Mouse (Mus musculus) urinary bladder, postnatal 14 days (tissue): ENCODE results near the gene Gpr4.
A peak's percentile ranks its signal among the peaks of the same experiment; 100 is the strongest.

Source experiments
- DNase-seq: peaks from one replicate; pipeline ENCODE4 v3.0.0; 2021; ENCODE audit warnings: low spot score

Gpr4 gene

DNA sequence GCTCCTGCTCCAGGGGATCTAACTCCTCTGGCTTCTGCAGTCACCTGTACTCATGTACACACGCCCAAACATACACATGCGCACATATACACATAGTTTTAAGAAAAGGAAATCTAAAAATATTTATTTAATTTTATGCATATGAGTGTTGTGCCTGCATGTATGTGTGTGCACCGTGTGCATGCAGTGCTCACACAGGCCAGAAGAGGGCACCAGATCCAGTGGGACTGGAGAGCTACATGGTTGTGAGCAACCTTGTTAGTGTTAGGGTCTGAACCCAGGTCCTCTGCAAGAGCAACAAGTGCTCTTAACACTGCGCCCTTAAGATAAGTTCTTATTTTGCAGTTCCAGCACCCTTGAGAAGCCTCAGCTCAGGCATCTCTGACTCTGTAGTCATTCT is 17.7 kb upstream of the Gpr4 start:
- no peak for DNase-seq

DNA sequence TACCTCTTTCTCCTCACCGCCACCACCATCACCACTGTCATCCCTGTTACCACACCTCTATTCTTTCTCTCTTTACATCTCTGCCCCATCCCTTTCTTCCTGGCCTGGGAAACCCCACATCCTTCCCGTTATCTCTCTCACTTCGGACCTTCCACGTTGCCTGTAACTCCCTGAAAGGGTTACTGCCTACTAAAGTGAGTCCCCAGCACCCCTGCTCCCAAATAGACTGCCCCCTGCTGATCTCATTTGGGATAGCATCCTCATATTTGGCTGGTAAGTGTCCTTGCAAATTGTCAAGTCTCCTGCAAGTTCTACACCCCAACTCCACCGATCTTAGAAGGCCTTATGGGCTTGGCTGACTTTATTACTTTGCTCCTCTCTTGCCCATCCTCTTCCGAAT is 15.7 kb upstream of the Gpr4 start:
- peak; percentile 51 for DNase-seq

DNA sequence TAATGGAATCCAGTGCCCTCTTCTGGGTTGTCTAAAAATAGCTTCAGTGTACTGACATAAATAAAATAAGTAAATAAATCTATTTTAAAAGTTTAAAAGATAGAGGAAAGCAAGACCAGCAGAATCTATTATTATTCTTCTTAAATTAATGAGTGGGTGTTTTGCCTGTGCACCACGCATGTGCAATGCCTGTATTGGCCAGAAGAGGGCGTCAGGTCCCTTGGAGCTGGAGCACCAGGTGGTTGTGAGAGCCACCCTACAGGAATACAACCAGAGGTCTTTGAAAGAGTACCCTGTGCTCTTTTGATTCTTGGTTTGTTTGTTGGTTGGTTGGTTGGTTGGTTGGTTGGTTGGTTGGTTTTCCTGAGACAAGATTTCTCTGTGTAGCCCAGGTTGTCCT is 14.4 kb upstream of the Gpr4 start:
- DNase-seq: no peak

DNA sequence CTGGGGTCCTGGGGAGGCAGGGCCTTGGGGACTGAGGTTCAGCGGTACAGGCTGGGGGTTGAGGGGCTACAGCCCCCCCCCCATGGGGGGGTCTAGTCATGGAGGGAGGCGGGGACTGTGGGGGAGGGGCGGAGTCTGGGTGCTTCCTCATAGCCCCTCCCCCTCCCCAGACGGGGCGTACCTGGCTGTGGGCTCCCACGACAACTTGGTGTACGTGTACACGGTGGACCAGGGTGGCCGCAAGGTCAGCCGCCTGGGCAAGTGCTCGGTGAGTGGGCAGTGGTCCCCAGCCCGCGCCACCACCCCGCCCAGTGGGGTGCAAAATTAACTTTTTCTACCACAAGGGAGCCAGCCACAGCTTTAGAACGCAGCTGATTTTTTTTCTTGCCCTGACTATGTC is 10.7 kb upstream of the Gpr4 start:
- DNase-seq: no peak

DNA sequence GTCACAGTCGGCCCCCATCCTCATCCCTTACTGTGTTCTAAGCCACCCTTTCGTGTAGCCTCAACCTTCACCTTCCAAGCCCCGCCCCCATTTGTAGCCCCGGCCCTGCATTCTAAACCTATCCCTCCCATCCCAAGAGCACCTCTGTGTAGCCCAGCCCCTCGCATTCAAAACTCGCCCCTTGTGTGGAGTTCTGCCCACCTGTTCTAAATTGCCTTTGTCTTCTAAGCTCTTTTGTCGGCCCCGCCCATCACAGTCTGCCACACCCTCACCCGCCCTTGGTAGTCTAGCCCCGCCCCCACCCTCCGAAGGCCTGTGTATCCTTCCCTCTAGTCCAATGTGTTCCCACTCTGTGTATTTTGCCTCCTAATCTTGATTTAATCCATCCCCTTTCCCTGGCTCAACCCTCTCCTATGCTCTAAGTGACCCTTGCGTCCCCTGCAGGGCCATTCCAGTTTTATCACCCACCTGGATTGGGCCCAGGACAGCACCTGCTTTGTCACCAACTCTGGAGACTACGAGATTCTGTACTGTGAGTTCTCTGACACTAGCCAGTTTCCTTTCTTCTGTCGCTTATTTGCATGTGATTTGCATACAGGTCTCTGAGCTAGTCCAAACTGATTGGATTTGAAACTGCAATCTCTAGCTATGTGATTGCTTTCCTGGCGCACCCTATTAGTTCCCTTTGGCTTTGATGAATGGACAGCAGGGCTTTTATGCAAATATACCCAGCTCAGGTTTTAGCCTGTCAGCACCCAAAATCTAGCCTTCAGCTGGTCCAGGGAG is 10.1 kb upstream of the Gpr4 start:
- no peak for DNase-seq

DNA sequence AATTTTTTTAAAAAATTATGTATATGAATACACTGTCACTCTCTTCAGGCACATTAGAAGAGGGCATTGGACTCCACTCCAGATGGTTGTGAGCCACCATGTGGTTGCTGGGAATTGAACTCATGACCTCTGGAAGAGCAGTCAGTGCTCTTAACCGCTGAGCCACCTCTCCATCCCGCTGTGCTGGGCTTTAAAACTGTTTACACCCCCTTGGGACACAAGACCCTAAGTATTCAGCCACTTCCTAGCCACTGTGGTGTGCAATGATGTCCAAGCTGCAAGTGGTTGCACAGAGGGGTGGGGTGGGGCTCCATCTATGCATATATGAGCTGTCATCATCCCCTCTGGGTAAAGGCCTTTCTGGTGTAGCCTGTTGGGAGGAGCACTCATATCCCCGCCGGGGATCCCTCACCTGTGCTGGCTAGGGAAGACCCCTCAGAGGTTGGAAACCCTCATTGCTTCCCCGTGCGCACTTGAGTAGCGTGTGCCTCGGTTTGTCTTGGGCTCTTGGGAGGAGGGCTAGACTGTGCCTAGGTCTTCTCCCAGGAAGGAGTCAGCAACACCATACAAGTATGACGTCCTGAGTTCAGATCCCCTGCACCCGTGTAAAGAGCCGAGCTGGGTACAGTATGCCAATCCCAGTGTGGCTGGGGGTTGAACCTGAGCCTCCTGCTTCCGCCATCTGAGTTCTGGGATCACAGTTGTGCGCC is 4.0 kb upstream of the Gpr4 start:
- no peak for DNase-seq

DNA sequence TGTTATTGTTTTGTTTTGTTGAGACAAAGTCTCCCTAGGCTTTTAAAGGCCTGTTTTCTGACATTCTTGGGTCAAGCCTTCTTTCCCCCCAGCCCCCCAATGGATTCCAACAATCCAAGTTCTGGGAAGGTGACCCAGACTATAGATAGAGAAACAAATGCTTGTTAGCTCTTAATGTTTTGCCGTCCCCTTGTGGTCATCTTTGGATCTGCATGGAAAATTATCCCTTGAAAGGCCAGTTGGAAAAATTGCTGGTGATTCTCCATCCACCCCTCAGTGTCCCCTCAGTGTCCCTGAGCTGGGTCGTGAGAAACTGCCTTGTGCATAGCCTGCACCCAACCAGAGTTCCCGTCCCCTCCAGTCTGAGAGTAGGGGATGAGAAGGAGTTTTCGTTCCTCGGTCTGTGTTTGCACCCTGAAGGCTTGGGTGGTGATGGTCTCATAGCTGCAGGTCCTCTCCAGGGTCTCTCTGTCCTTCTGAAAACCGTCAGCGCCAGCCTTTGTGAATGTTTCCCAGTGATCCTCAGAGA is 3.3 kb upstream of the Gpr4 start:
- DNase-seq: peak; percentile 64

DNA sequence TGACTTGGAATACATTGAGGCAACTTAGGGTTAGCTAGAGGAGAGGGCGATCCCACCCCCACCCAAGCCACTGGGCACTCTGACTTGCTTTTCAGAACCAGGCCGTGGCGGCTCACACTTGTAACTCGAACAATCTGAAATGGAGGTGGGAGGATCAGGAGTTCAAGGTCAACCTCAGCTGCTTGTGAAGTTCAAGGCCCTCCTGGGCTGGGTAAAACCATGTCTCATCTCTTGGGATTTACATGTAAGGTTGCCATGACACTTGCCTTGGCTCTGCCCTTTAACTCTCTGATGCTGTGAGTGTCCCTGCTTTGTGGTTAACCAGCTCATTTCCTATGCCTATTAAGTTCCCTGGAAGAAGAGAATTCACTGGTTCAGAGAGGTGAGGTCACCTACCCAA is 2.8 kb upstream of the Gpr4 start:
- no peak for DNase-seq

DNA sequence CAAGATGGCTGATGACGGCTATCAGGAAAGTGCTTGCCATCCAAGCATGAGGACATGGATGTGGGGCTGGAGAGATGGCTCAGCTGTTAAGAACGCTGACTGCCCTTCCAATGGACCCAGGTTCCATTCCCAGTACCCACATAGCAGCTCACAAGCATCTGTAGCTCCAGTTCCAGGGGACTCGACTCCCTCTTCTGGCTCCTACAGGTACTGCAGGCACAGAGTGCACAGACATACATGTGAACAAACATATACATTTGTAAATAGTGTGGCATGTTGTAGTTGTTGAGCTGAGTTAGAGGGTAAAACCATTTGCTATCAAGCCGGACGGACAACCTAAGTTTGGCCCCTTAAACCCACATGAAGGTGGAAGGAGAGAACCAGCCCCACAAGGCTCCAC is 2.3 kb upstream of the Gpr4 start:
- no peak for DNase-seq

DNA sequence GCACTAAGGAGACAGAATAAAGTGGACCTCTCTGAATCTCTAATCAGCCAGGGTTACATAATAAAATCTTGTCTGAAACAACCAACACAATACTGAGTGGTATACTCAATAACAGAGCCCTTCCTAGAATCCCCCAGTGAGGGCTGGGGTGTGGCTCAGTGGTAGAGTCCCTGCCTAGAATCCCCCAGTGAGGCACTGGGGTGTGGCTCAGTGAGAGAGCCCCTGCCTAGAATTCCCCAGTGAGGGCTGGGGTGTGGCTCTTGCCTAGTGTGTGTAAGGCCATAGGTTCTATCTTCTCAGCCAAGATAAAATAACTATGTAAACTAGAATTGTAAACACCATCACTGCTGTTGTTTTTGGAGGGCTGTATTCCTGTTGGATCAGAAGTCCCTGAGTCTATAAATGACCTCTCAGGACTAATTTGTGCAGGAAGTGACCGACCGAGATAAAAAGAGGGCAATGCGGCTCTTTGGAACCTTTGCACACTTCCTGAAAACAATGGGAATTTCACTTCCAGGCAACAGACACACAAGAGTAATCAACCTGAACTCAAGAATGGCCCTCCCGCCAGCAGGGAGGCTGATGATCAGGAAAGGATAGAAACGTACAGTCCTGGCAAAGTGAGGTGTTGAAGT is 1.2 kb upstream of the Gpr4 start:
- DNase-seq: no peak

DNA sequence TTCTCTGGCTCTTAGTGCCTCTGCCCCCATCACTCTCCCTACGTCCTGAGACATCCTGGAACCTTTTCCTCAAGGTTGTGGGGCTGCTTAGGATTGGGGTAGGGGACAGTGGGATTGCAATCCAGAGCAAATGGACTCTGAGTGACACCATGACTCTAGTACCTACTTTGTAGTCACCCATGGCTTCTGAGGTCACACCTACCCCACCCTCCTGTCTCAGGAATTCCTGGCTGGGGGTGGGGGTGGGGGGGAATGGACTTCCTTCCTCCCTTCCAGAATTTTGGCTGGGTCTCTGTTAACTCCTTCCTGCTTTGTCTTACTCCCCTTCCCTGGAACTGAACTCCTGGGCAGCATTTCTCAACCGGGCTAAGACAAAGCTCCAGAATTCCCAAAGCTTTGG is 1.0 kb downstream of the Gpr4 start:
- DNase-seq: no peak

DNA sequence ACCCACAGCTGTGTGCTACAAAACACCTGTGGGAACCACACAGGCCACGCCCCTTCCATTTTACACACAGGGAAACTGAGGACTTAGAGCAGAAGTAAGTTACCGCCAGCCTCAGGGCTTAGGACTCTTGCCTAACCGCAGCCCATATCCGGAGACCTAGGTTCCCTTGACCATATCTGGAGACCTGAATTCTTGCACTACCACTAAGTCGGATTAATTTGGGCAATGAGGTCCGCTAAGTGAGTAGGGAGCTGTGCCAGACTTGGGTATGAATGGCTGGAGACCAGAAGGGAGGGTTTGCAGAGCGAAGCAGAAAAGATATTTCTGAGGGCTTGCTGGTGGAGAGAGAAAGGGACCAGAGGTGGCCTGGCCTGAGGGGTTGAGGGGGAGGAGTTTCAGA is 2.0 kb downstream of the Gpr4 start:
- no peak for DNase-seq

DNA sequence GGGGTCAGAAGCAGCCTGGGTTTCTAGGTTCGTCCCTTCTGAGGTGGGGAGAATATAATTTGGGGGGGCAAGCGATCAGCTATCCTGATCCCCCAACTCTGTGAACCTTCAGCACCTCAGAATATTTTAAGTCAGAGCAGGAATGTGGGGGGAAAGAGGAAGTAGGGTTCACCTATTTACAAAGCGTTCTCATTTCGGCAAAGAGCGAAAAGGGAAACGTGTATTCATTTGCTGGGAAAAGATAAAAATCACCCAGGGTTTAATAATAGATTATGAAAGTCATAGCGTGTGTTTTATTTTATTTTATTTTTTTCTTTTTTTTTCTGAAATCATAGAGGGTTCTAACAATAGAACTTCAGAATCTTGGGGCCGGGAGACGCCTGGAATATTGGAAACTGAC is 2.6 kb downstream of the Gpr4 start:
- DNase-seq: no peak

DNA sequence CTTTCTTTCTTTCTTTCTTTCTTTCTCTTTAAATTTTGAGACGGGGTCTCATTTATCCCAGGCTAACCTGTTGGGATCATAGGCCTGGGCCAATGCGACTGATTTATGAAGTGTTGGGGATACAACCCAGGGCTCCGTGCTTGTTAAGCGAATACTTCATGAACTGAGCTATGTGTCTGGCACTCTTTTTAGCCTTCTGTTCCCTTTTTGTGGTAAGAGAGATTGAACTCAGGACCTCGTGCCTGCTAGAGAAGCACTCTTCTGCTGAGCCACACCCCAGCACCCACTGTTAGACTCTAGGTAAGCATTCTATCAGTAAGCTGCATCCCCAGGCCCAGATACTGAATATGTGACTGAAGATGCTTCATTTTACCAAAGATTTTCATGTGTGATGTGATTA is 5.2 kb downstream of the Gpr4 start:
- DNase-seq: no peak

DNA sequence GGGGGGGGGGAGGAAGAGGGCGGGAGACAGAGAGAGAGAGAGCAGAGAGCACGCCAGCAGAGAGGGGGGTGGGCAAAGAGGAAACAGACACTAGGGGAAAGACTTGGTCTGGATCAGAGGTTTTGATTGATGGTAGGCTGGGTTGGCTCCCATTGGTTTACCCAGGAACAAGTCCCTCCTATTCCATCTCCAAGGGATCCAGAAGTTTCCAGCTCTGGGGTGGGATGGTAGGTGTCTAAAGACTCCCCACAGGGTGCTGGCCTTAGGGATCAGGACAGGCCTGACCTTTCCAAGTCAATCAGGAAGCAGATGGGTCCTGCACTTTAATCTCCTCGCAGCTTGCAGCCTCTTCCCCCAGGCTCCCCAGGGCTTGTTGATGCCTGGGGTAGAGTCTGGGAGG is 5.6 kb downstream of the Gpr4 start:
- no peak for DNase-seq

DNA sequence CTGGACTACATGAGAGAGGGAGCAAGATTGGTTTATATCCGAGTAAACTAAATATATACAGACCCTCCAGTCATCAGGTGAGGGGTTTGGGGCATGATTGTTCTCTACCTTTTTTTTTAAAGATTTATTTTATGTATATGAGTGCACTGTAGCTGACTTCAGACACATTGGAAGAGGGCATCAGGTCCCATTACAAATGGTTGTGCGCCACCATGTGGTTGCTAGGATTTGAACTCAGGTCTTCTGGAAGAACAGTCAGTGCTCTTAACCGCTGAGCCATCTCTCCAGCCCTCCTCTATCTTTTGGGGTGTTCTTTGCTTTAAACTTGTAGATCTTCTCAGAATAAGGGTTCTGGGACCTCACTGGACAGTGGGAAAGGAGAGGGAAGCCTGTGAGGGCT is 7.7 kb downstream of the Gpr4 start:
- no peak for DNase-seq

DNA sequence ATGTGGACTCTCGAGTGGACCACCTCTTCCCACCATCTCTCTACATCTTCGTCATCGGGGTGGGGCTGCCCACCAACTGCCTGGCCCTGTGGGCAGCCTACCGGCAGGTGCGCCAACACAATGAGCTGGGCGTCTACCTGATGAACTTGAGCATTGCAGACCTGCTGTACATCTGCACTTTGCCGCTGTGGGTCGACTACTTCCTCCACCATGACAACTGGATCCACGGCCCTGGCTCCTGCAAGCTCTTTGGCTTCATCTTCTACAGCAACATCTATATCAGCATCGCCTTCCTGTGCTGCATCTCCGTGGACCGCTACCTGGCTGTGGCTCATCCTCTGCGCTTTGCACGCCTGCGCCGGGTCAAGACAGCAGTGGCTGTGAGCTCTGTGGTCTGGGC is 9.9 kb downstream of the Gpr4 start:
- DNase-seq: no peak

DNA sequence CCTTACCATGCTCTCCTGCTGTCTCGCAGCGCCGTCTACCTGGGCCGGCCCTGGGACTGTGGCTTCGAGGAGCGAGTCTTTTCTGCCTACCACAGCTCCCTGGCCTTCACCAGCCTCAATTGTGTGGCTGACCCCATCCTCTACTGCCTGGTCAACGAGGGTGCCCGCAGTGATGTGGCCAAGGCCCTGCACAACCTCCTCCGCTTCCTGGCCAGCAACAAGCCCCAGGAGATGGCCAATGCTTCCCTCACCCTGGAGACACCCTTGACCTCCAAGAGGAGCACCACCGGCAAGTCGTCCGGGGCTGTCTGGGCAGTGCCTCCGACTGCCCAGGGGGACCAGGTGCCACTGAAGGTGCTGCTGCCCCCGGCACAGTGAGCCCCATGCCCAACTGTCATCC is 10.5 kb downstream of the Gpr4 start:
- no peak for DNase-seq

DNA sequence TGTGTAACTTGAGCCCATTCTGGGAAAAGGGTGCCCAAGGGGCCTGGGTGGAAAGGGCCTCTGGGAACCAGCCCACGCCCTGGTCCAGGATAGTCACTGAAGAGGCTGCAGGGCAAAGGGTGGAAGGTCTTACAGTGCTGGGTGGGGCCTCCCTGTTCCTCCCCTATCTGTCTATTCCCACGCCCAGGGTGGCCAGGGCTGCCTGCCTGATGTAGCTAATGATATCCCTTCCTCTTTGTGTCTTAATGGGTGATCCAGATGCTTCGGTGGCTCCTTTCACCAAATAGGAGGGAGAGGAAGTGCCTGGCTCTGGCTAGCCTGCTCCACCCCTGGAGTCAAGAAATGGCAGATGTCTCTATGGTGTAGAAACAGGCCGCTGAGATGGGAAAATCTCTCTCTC is 12.6 kb downstream of the Gpr4 start:
- DNase-seq: no peak

DNA sequence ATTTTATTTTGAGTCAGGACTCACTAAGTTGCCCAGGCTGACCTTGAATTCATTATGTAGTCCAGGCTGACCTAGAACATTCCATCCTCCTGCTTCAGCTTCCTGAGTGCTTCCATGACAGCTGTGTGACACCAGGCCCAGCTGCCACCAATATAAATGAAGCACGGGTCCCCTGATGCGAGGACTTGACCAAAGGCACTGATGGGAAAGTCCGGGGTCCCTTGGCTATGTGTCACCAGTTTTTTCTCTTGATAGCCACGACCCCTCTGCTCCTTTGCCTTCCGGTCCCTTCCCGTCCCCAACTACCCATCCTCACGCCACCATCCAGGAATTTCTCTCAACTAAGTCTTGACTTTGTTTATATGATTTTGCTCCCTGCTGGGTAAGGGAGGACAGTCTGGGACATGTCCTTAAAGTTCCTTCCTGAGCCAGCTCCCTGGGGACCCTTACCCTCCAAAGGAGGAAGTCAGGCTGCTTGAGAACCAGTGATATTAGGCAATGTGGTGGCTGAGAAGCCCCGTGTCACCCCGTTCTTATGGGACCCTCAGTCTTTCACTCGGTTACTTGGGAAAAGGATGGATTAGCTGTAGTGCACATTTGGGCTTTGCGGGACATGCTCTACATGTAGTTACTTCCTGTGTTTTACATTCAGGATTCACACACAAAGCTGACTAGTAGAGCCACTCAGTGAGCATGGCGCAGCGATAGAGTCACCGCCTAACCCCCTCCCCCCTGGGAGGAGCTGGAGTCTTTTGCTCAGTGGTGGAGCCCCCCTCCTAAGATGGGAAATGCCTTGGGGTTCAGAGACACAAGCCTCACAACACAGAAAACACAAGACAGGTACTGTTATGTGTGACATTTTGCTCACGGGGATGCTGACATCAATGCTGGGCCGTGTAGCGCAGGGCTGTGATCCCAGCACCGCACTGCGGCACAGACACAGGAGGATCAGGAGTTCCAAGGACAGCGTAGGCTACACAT is 14.8 kb downstream of the Gpr4 start:
- DNase-seq: peak; percentile 42

DNA sequence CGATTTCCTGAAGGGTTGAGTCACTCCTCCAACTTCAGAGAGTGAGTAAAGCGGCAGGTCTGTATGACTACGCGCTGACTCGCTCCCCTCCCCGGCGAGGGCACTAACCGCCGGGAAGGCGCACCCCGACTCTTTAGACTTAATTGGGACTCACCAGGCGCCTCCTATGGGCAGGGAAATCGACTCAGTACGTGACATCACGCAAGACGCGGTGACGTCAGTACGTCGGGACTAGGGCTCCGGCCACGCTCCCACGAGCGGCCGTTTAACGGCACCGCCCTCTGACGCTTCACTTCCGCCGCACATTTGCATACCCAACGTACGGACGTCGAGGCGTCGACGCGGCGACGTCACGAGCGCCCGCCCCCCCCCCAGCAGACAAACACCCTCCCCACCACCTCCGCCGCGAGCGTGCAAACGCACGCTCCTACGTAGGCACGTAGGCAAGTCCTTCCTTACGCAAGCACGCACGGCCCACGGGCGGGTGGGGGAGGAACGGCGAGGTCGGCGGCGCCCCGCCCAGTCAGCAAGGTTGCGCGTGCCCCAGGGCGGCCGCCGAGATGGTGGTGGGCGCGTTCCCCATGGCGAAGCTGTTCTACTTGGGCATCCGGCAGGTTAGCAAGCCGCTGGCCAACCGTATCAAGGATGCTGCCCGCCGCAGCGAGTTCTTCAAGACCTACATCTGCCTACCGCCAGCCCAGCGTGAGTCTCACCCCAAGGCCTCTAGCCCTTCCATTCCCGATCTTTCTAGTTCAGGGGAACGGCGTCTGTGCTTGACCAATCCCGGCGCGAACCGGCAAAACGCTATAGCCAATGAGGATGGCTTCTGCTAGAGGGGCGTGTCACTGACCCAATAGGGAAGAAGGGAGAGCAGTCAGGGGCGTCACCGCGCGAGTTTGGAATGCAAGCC is 15.8 kb downstream of the Gpr4 start, which contains the start of gene Opa3:
Gene Opa3, plus strand, starts transcription at position 452 of the 910 bp plus-strand sequence.
- peak; percentile 100 for DNase-seq
